Mouse (Mus musculus): Measurements from ENCODE around the gene Gsdma2. TPM values are rescaled to one million over a fixed set of nuclear protein-coding genes. Genes with fewer than 3 reads are reported as not detected.

Gsdma2 gene
- polyA plus RNA-seq, 1 experiment: not detected

DNA sequence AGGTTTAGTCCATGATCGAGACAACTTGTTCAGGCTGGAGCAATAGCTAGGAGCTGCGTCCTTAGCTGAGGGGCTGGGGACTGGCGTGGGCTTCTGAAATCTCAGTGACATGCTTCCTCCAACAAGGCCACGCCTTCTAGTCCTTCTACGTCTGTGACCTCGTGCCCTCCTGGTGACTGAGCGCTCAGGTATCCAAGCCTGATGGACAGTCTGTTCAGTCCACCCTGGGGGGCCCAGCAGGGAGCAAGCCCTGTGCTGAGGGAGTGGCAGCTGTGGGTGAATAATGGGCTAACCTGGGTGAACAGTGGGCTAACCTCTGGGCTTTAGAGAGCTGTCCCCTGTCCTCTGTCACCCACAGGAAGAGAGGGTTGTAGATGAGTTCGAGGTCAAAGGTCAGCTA is 41.5 kb downstream of the Gsdma2 start:
- H3K27me3 ChIP-seq (ENCODE audit: control insufficient read depth, insufficient read depth, insufficient read length): no peaks in the 10 kb centered on the region
- H3K36me3 ChIP-seq (ENCODE audit: control insufficient read depth, insufficient read depth): peaks cover 84% of the 10 kb centered on the region
- TF ChIP-seq MYOD1 (IDR thresholded peaks at IDR 0.05; ENCODE audit: control insufficient read depth, insufficient read length, low read depth): no peak
- no peak for TF ChIP-seq MAX (IDR thresholded peaks at IDR 0.05)
- no peak for TF ChIP-seq FOSL1 (IDR thresholded peaks at IDR 0.05; ENCODE audit: insufficient read depth, low read length, poor library complexity, severe bottlenecking)
- TF ChIP-seq MYOG (IDR thresholded peaks at IDR 0.05; ENCODE audit: control insufficient read depth, extremely low read depth, insufficient read length): no peak
- no peak for TF ChIP-seq USF1 (IDR thresholded peaks at IDR 0.05; ENCODE audit: low read depth)
- TF ChIP-seq CTCF (IDR thresholded peaks at IDR 0.05; ENCODE audit: control insufficient read depth, insufficient read depth, insufficient read length): no peak
- no peak for TF ChIP-seq CEBPB (IDR thresholded peaks at IDR 0.05; ENCODE audit: low read depth)
- peaks cover 35% of the 10 kb centered on the region for H3K79me3 ChIP-seq (ENCODE audit: low read depth)
- H3K79me2 ChIP-seq (ENCODE audit: control insufficient read depth, insufficient read depth): peaks cover 52% of the 10 kb centered on the region
- no peak overlapping the region for H3K4me3 ChIP-seq (ENCODE audit: insufficient read depth, poor library complexity, severe bottlenecking)
- H3ac ChIP-seq (ENCODE audit: control insufficient read depth, insufficient read length, low read depth): no peak overlapping the region

DNA sequence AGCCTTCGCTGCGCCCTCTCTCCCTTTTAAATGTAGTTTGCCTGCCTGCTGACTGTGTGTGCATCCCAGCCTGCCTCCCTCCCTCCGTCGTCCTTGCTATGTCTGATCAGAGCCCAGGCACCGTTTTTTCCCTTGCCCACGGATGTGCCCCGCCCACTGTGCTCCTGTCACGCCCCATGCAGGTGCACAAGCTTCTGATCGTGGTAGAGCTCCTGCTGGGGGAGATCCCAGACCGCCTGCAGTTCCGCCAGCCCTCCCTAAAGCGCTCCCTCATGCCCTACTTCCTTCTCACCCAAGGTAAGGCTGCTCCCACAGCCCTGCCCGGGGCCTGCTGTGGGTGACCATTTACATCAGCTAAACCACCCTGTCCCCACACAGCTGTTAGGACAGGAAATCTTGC is 46.6 kb downstream of the Gsdma2 start:
- Histone ChIP-seq H3ac (ENCODE audit: control insufficient read depth, insufficient read length, low read depth) (no peak overlapping the region), H3K79me2 (ENCODE audit: control insufficient read depth, insufficient read depth) (peaks cover 3% of the 10 kb centered on the region), H3K79me3 (ENCODE audit: low read depth) (no peaks in the 10 kb centered on the region), H3K27me3 (ENCODE audit: control insufficient read depth, insufficient read depth, insufficient read length) (no peaks in the 10 kb centered on the region), H3K4me3 (ENCODE audit: insufficient read depth, poor library complexity, severe bottlenecking) (no peak overlapping the region), H3K36me3 (ENCODE audit: control insufficient read depth, insufficient read depth) (peaks cover 77% of the 10 kb centered on the region)
- no peak for TF ChIP-seq MAX (IDR thresholded peaks at IDR 0.05)
- TF ChIP-seq MYOG (IDR thresholded peaks at IDR 0.05; ENCODE audit: control insufficient read depth, extremely low read depth, insufficient read length): no peak
- TF ChIP-seq CEBPB (IDR thresholded peaks at IDR 0.05; ENCODE audit: low read depth): no peak
- no peak for TF ChIP-seq USF1 (IDR thresholded peaks at IDR 0.05; ENCODE audit: low read depth)
- no peak for TF ChIP-seq MYOD1 (IDR thresholded peaks at IDR 0.05; ENCODE audit: control insufficient read depth, insufficient read length, low read depth)
- TF ChIP-seq CTCF (IDR thresholded peaks at IDR 0.05; ENCODE audit: control insufficient read depth, insufficient read depth, insufficient read length): no peak

DNA sequence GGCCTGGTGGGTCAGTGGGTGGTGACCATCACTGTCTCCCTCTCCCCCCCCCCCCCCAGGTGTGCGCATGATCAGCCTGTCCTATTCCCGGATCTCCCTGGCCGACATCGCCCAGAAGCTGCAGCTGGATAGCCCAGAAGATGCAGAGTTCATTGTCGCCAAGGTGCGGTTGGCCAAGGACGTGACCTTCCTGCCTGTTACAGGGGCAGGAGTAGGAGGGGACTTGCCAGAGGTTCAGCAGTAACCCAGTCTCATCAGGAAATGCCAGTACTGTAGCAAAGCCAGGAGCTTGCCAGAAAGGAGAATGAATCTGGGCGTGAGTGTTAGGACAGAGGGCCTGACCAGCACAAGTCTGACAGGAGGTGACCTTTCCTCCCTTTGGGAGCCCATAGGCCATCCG is 47.2 kb downstream of the Gsdma2 start:
- Histone ChIP-seq H3K36me3 (ENCODE audit: control insufficient read depth, insufficient read depth) (peaks cover 73% of the 10 kb centered on the region), H3K79me2 (ENCODE audit: control insufficient read depth, insufficient read depth) (no peaks in the 10 kb centered on the region), H3K4me3 (ENCODE audit: insufficient read depth, poor library complexity, severe bottlenecking) (no peak overlapping the region), H3K79me3 (ENCODE audit: low read depth) (no peaks in the 10 kb centered on the region), H3ac (ENCODE audit: control insufficient read depth, insufficient read length, low read depth) (no peak overlapping the region), H3K27me3 (ENCODE audit: control insufficient read depth, insufficient read depth, insufficient read length) (no peaks in the 10 kb centered on the region)
- no peak for TF ChIP-seq USF1 (IDR thresholded peaks at IDR 0.05; ENCODE audit: low read depth)
- TF ChIP-seq CTCF (IDR thresholded peaks at IDR 0.05; ENCODE audit: control insufficient read depth, insufficient read depth, insufficient read length): no peak
- TF ChIP-seq FOSL1 (IDR thresholded peaks at IDR 0.05; ENCODE audit: insufficient read depth, low read length, poor library complexity, severe bottlenecking): no peak
- no peak for TF ChIP-seq MYOG (IDR thresholded peaks at IDR 0.05; ENCODE audit: control insufficient read depth, extremely low read depth, insufficient read length)
- no peak for TF ChIP-seq MAX (IDR thresholded peaks at IDR 0.05)
- TF ChIP-seq MYOD1 (IDR thresholded peaks at IDR 0.05; ENCODE audit: control insufficient read depth, insufficient read length, low read depth): no peak

DNA sequence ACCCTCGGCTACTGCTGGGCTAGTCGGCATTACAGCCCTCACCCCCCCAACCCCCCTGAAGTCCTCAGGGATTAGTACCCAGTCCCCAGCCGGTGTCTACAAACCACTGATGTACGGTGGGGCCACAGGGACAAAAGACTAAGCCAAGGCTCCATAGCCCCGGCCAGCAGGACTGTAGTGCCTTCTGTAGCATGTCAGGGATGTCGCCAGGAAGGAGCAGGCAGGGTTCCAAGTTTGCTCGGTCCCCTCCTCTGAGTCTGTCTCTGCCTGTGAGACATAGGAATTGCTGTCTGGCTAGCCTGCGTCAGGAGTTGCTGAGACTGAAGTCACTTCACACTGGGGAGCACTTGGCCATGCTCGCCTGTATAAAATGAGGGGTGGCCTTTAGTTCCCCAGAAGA is 47.7 kb downstream of the Gsdma2 start:
- H3ac ChIP-seq (ENCODE audit: control insufficient read depth, insufficient read length, low read depth): no peak overlapping the region
- no peaks in the 10 kb centered on the region for H3K79me2 ChIP-seq (ENCODE audit: control insufficient read depth, insufficient read depth)
- H3K79me3 ChIP-seq (ENCODE audit: low read depth): no peaks in the 10 kb centered on the region
- TF ChIP-seq MYOD1 (IDR thresholded peaks at IDR 0.05; ENCODE audit: control insufficient read depth, insufficient read length, low read depth) (no peak), CEBPB (IDR thresholded peaks at IDR 0.05; ENCODE audit: low read depth) (no peak), MYOG (IDR thresholded peaks at IDR 0.05; ENCODE audit: control insufficient read depth, extremely low read depth, insufficient read length) (no peak), USF1 (IDR thresholded peaks at IDR 0.05; ENCODE audit: low read depth) (no peak), CTCF (IDR thresholded peaks at IDR 0.05; ENCODE audit: control insufficient read depth, insufficient read depth, insufficient read length) (no peak), MAX (IDR thresholded peaks at IDR 0.05) (no peak), FOSL1 (IDR thresholded peaks at IDR 0.05; ENCODE audit: insufficient read depth, low read length, poor library complexity, severe bottlenecking) (no peak)
- no peaks in the 10 kb centered on the region for H3K27me3 ChIP-seq (ENCODE audit: control insufficient read depth, insufficient read depth, insufficient read length)
- H3K4me3 ChIP-seq (ENCODE audit: insufficient read depth, poor library complexity, severe bottlenecking): no peak overlapping the region
- H3K36me3 ChIP-seq (ENCODE audit: control insufficient read depth, insufficient read depth): peaks cover 71% of the 10 kb centered on the region

DNA sequence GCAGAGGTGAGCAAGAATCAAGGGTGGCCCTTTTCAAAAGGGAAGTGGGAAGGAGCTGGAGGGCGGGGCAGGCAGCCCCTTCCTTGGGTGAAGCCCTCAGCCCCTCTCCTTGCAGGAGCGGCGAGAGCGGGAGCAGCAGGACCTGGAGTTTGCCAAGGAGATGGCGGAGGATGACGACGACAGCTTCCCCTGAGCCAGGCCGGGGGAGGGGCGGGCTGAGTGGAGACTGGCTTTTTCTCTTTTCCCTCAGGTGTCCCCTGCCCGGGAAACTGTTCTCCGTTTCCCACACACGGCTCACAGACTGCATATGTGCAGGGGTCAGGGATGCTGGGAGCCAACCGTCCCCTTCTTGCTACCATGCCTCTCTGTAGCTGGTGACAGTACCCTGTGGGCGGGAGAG is 48.8 kb downstream of the Gsdma2 start:
- Histone ChIP-seq H3K4me3 (ENCODE audit: insufficient read depth, poor library complexity, severe bottlenecking) (no peak overlapping the region), H3ac (ENCODE audit: control insufficient read depth, insufficient read length, low read depth) (no peak overlapping the region), H3K27me3 (ENCODE audit: control insufficient read depth, insufficient read depth, insufficient read length) (no peaks in the 10 kb centered on the region), H3K79me2 (ENCODE audit: control insufficient read depth, insufficient read depth) (no peaks in the 10 kb centered on the region), H3K36me3 (ENCODE audit: control insufficient read depth, insufficient read depth) (peaks cover 60% of the 10 kb centered on the region), H3K79me3 (ENCODE audit: low read depth) (no peaks in the 10 kb centered on the region)
- TF ChIP-seq CEBPB (IDR thresholded peaks at IDR 0.05; ENCODE audit: low read depth): no peak
- no peak for TF ChIP-seq FOSL1 (IDR thresholded peaks at IDR 0.05; ENCODE audit: insufficient read depth, low read length, poor library complexity, severe bottlenecking)
- no peak for TF ChIP-seq MAX (IDR thresholded peaks at IDR 0.05)
- TF ChIP-seq CTCF (IDR thresholded peaks at IDR 0.05; ENCODE audit: control insufficient read depth, insufficient read depth, insufficient read length): no peak
- TF ChIP-seq MYOG (IDR thresholded peaks at IDR 0.05; ENCODE audit: control insufficient read depth, extremely low read depth, insufficient read length): no peak
- TF ChIP-seq USF1 (IDR thresholded peaks at IDR 0.05; ENCODE audit: low read depth): no peak
- TF ChIP-seq MYOD1 (IDR thresholded peaks at IDR 0.05; ENCODE audit: control insufficient read depth, insufficient read length, low read depth): no peak

Data from C2C12 (cell line).